Mouse (Mus musculus) MEL (cell line): ENCODE data around the gene Mphosph6.

Source experiments
- CHD2 ChIP-seq: IDR thresholded peaks from 2 replicates; pipeline ENCODE4 v1.6.1; 2011; ENCODE audit warnings: low read length, improper control_type of control experiment
- CTCF ChIP-seq, 3 experiments: IDR thresholded peaks in 2 of 3; conservative IDR thresholded peaks in 1 of 3; 2 replicates each; pipeline ENCODE4 v1.5.1; 2011 to 2012; ENCODE audit warnings: low read length in 3 of 3, low read depth in 2 of 3, mild to moderate bottlenecking in 2 of 3, improper control_type of control experiment in 1 of 3, inconsistent platforms in 1 of 3, mixed read lengths in 1 of 3, moderate library complexity in 1 of 3; ENCODE audit not compliant: control insufficient read depth in 1 of 3, insufficient read depth in 1 of 3, poor library complexity in 1 of 3, severe bottlenecking in 1 of 3
- ELF1 ChIP-seq: IDR thresholded peaks from 2 replicates; pipeline ENCODE4 v1.6.1; 2014; ENCODE audit warnings: low read depth, mild to moderate bottlenecking, inconsistent platforms, low read length, improper control_type of control experiment, moderate library complexity
- EP300 ChIP-seq, 2 experiments: IDR thresholded peaks; 2 replicates each; pipeline ENCODE4 v1.6.1; 2011; ENCODE audit warnings: improper control_type of control experiment in 2 of 2, low read length in 2 of 2, low read depth in 1 of 2, mild to moderate bottlenecking in 1 of 2
- ETS1 ChIP-seq: IDR thresholded peaks from 2 replicates; pipeline ENCODE4 v1.6.1; 2012; ENCODE audit warnings: low read depth, mild to moderate bottlenecking, inconsistent platforms, low read length, improper control_type of control experiment, moderate library complexity
- JUND ChIP-seq: IDR thresholded peaks from 2 replicates; pipeline ENCODE4 v1.6.1; 2011; ENCODE audit warnings: low read depth, mild to moderate bottlenecking, improper control_type of control experiment, low read length
- KAT2A ChIP-seq: conservative IDR thresholded peaks from 2 replicates; pipeline ENCODE4 v1.6.1; 2012; ENCODE audit warnings: low read depth, low read length, improper control_type of control experiment, inconsistent platforms
- MAX ChIP-seq: IDR thresholded peaks from 2 replicates; pipeline ENCODE4 v1.6.1; 2011; ENCODE audit warnings: low read length, improper control_type of control experiment
- POLR2AphosphoS2 ChIP-seq: IDR thresholded peaks from 2 replicates; pipeline ENCODE4 v1.6.1; 2011; ENCODE audit warnings: low read length, improper control_type of control experiment
- TCF12 ChIP-seq: IDR thresholded peaks from 2 replicates; pipeline ENCODE4 v1.6.1; 2014; ENCODE audit warnings: low read depth, mild to moderate bottlenecking, inconsistent platforms, low read length, improper control_type of control experiment, moderate library complexity
- ZMIZ1 ChIP-seq: IDR thresholded peaks from 2 replicates; pipeline ENCODE4 v1.6.1; 2012; ENCODE audit warnings: low read depth, mild to moderate bottlenecking, inconsistent platforms, low read length, improper control_type of control experiment, moderate library complexity
- ZNF384 ChIP-seq: IDR thresholded peaks from 2 replicates; pipeline ENCODE4 v1.6.1; 2012; ENCODE audit warnings: low read depth, mild to moderate bottlenecking, inconsistent platforms, low read length, improper control_type of control experiment

DNA sequence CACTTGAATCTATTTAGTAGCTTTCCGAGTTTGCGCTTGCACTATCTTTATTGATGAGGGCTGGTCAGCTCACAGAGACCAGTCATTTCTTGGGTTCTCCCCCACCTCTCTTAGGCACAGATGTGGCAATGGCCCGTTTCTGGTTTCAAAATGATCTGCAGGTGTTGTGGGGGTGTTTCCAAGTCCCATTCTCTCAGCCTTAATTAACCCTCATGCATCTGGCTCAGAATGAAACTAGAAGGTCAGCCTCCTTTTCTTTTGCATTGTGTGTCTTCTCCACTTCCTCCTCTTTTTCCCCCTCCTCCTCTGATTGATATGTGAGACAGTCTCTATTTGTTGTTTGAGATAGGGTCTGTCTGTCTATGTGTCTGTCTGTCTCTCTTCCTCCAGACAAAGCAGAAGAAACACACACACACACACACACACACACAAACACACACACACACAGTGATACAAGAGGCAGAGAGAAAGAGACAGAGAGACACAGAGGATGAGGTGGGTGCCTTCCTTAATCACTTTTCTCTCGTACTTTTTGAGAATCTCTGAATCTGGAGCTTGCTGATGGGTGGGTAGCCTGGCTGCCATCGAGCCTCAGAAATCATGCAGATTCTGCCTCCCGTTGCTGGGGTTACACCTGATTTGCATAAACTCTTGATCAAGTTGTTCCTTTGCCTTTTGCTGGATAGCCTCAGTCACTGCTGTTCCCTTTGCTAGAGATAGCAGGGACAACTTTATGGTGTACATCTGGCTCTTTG lies 20.2 kb downstream of the Mphosph6 start:
- TF ChIP-seq CTCF (IDR thresholded peaks at IDR 0.05 in 2 of 3, conservative IDR thresholded peaks at IDR 0.05 in 1 of 3; ENCODE audit: control insufficient read depth in 1 of 3, insufficient read depth in 1 of 3, low read depth in 2 of 3, low read length in 3 of 3, poor library complexity in 1 of 3, severe bottlenecking in 1 of 3), result no peak
- no peak for TF ChIP-seq ZNF384
- TF ChIP-seq POLR2AphosphoS2, result no peak
- TF ChIP-seq ETS1, result no peak
- no peak for TF ChIP-seq KAT2A
- no peak for TF ChIP-seq CHD2
- TF ChIP-seq MAX, result no peak
- TF ChIP-seq EP300 (IDR thresholded peaks at IDR 0.05; ENCODE audit: low read depth in 1 of 2, low read length in 2 of 2), result no peak
- TF ChIP-seq ZMIZ1, result no peak
- no peak for TF ChIP-seq ELF1
- TF ChIP-seq TCF12, result no peak
- TF ChIP-seq JUND, result no peak
